Mouse (Mus musculus) macrophage (primary cell): ENCODE results near the gene Fzr1. TPM values are rescaled to one million over a fixed set of nuclear protein-coding genes. Genes with fewer than 3 reads are reported as not detected.

Experiments used
- H3K27ac ChIP-seq: fragments of 350-480 bp; formaldehyde crosslinking; 2 replicates; pipeline ENCODE4 v1.9.0; 2021
- H3K36me3 ChIP-seq: fragments of 350-480 bp; formaldehyde crosslinking; 2 replicates; pipeline ENCODE4 v1.9.0; 2021; ENCODE audit errors: inconsistent target
- H3K4me3 ChIP-seq: fragments of 350-480 bp; formaldehyde crosslinking; 2 replicates; pipeline ENCODE4 v1.9.0; 2021; ENCODE audit errors: inconsistent target
- H3K79me2 ChIP-seq: fragments of 350-480 bp; formaldehyde crosslinking; 2 replicates; pipeline ENCODE4 v1.9.0; 2021; ENCODE audit errors: inconsistent target
- WGBS: methylation state at CpG from one replicate; pipeline ENCODE4 v1.1.7; 2026; ENCODE audit warnings: inconsistent platforms; ENCODE audit not compliant: missing documents; 5-methylcytosine and 5-hydroxymethylcytosine counted together
- polyA plus RNA-seq: library from polyadenylated mRNA; stranded (reverse); fragments of 250-400 nt; gene quantifications from 3 replicates; pipeline ENCODE4 v1.2.4, GENCODE M21; 2018; ENCODE audit warnings: inconsistent platforms

Fzr1 gene
- polyA plus RNA-seq, 1 experiment from 2014 or later = 12.9 TPM

- WGBS = 79% methylated on average over 10 of the region's 10 CpGs
- Histone ChIP-seq H3K27ac (peak overlapping the region; percentile 86), H3K36me3 (peaks cover 32% of the 10 kb centered on the region; the same call in 1 of the 2 replicates), H3K79me2 (peaks cover 71% of the 10 kb centered on the region; the same call in 1 of the 2 replicates), H3K4me3 (no peak overlapping the region)
Observed at GRCm38 (mm10) chr10:81401205-81401520, 22.8 kb upstream of the Fzr1 start.

DNA sequence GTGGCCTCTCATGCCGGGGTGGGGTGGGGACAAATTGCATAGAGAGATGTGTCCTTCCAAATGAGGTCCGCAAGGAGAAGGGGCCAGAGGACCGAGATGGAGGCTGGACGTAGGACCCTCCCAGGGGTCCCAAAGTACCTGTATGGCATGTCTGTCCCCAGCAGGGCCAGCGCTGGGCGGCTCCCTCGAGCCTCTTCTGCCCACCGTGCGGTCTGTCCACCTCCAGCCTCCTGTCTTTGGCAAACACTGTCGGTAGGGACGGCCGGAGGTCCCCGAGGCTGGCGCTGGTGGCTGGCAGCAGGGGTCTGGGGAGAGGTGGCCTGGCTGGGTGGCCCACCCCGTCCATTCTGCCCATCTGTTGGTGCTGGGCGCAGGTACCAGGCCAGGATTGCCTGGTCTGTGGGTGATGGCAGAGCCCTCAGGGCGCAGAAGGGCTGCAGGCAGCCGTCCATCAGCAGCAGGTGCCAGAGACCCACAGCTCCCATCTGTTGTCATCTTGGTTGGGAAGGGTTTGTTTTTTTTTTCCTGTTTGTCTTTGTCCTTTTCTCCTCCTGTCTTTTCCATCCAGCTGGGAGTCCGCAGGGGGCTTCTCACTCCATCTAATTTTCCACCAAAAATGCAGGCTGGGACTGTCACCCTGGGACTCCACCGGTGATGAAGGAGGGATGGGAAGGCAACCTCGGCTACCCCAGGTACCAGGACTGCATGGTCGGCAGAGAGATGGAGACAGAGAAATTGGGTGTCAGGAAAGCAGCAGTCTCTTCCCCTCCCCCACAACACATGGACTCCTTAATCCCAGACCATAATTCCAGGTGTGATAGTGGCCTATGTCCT is 22.3 kb upstream of the Fzr1 start:
- H3K27ac ChIP-seq = peak overlapping the region; percentile 86
- peaks cover 65% of the 10 kb centered on the region; the same call in 1 of the 2 replicates for H3K79me2 ChIP-seq
- H3K36me3 ChIP-seq = peaks cover 32% of the 10 kb centered on the region; the same call in 1 of the 2 replicates
- no peak overlapping the region for H3K4me3 ChIP-seq
- WGBS = 96% methylated on average over 21 of the region's 22 CpGs

DNA sequence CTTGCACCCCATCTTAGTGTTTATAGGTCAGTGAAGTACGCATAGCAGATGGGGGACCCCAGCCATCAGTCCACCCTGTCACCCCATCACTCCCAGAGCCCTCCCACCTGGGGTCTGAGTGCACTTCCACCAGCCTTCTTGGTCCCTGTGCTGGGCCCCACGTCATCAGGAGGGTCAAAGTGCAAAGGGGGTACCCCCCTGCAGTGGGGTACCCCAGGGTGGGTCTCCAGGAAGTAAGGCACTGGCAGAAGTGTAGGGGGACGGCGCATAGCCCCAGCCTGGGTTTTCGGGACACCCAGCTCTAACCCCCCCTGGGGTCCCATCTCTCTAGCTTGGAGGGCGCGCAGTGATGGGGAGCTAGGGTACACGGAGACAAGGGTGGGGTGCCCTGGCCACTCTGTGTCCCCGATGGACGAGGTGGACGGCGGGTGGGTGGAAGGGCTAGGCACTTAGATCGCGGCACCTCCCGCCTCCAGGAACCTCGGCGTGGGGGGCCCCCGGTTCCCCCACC is 21.5 kb upstream of the Fzr1 start:
- peaks cover 60% of the 10 kb centered on the region; the same call in 1 of the 2 replicates for H3K79me2 ChIP-seq
- H3K4me3 ChIP-seq = no peak overlapping the region
- 92% methylated on average over 9 of the region's 18 CpGs for WGBS
- no peak overlapping the region for H3K27ac ChIP-seq
- peaks cover 32% of the 10 kb centered on the region; the same call in 1 of the 2 replicates for H3K36me3 ChIP-seq

GRCm38 (mm10) chr10:81399296-81399695 is 21.0 kb upstream of the Fzr1 start:
- Histone ChIP-seq H3K79me2 (peaks cover 54% of the 10 kb centered on the region; the same call in 1 of the 2 replicates), H3K36me3 (peaks cover 31% of the 10 kb centered on the region; the same call in 1 of the 2 replicates), H3K4me3 (no peak overlapping the region), H3K27ac (no peak overlapping the region)
- 92% methylated on average over 3 of the region's 5 CpGs for WGBS

DNA sequence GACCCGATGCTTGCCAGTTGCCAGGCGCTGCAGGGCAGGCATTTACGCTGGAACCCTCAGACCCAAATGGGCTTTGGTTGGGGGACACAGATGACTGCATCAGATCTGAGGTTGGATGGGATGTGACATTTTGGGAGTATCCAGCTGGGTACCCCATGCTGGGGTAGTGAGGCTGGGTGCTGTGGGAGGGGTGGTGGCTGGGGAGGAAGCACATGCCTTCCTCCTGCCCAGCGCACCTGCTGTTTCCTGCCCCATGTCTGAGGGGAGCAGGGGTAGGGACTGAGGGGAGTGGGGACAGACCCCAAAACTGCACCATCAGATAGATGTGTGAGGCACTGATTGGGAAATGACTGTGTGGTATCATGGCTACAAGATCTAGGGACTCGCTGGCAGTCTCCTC is 18.4 kb upstream of the Fzr1 start:
- Histone ChIP-seq H3K79me2 (peaks cover 43% of the 10 kb centered on the region; the same call in 1 of the 2 replicates), H3K36me3 (peaks cover 21% of the 10 kb centered on the region; the same call in 1 of the 2 replicates), H3K4me3 (no peak overlapping the region), H3K27ac (no peak overlapping the region)
- 82% methylated on average over 5 of the region's 5 CpGs for WGBS

DNA sequence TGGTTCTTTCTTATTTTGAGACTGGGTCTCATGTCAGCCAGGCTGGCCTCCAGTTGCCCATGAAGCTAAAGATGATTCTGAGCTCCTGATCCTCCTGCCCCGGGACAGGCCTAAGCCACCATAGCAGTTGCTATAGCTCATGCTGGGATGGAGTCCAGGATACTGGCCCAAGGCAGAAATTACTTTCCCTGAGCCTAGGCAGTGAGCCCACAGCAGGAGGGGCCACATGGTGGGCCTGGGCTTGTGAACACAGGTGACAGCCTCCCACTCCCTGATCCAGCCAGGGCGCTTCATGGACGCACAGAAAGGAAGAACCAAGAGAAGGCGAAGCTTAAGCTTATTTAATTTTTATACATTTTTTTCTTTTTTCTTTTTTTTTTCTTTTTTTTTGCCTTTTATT is 17.5 kb upstream of the Fzr1 start:
- Histone ChIP-seq H3K79me2 (peaks cover 38% of the 10 kb centered on the region; the same call in 1 of the 2 replicates), H3K4me3 (no peak overlapping the region), H3K27ac (no peak overlapping the region), H3K36me3 (peaks cover 21% of the 10 kb centered on the region; the same call in 1 of the 2 replicates)
- WGBS = 100% methylated on average over 2 of the region's 4 CpGs

- H3K79me2 ChIP-seq = peaks cover 30% of the 10 kb centered on the region; the same call in 1 of the 2 replicates
- 24% methylated on average over 5 of the region's 5 CpGs for WGBS
- peaks cover 21% of the 10 kb centered on the region; the same call in 1 of the 2 replicates for H3K36me3 ChIP-seq
- H3K27ac ChIP-seq = no peak overlapping the region
- no peak overlapping the region for H3K4me3 ChIP-seq
Observed at GRCm38 (mm10) chr10:81395127-81395526, 16.8 kb upstream of the Fzr1 start.

DNA sequence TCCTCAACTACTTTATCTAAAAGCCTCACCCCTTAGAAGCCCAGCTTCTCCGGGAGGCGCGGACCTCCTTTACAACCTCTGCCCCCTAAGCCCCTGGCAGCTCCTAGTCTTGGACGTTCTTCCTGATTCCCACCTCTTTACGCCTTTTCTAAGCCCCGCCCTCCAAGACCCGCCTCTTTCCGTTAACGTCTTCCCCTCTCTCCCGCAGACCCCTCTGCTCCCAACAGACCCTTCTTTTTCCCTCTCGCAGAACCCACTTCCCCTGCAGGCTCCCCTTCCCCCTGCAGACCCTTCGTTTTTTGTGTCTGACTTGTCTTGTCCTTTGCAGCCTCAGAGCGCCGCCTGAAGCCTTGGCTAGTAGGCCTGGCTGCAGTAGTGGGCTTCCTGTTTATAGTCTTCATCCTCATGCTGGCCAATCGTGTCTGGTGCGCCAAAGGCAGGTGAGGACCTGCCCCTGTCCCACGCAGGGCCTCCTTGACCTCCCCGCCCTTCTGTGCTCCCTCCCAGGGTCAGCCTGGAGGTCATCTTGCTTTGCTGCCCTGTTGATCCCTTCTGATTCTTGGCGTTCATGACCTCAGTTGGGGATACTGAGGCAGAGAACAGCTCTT is 15.2 kb upstream of the Fzr1 start:
- WGBS = 12% methylated on average over 18 of the region's 19 CpGs
- Histone ChIP-seq H3K27ac (peak overlapping the region; percentile 48), H3K4me3 (peak overlapping the region; percentile 33)

DNA sequence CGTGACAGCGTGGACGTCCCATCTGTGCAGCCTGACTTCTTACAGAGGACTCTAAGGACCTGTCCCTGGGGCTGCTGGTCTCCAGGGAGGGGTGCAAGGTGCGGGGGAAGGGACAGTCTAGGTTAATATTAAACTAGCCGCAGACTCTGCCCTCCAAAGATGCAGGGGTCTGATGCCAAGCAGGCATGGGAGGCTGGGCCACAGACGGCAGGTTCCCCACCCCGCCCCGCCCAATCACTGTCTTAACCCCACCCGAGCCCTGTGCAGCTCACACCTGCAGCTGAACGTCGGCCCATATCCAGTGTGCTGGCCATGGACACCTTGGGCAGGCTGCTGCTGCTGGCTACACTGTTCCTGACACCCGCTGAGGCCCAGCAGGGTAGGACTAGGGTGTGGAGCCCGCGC is 14.5 kb upstream of the Fzr1 start, which contains the start of gene Smim24:
Gene Smim24, plus strand, starts transcription at position 271 of the 405 bp plus-strand sequence.
- H3K27ac ChIP-seq = peak within 1 kb of the TSS; percentile 48
- peaks cover 7% of the 10 kb centered on the region; the same call in 1 of the 2 replicates for H3K79me2 ChIP-seq
- H3K4me3 ChIP-seq = peak within 1 kb of the TSS; percentile 33
- 74% methylated on average over 10 of the region's 14 CpGs for WGBS
- H3K36me3 ChIP-seq = peaks cover 14% of the 10 kb centered on the region; the same call in 1 of the 2 replicates

More for the DNA sequence above, 15.2 kb upstream of the Fzr1 start:
- Histone ChIP-seq H3K36me3 (peaks cover 11% of the 10 kb centered on the region; the same call in 1 of the 2 replicates), H3K79me2 (peaks cover 15% of the 10 kb centered on the region; the same call in 1 of the 2 replicates)

GRCm38 (mm10) chr10:81392270-81392669 is 14.0 kb upstream of the Fzr1 start:
- Histone ChIP-seq H3K79me2 (peaks cover 4% of the 10 kb centered on the region; the same call in 1 of the 2 replicates), H3K27ac (no peak overlapping the region), H3K36me3 (peaks cover 10% of the 10 kb centered on the region; the same call in 1 of the 2 replicates), H3K4me3 (no peak overlapping the region)
- 97% methylated on average over 6 of the region's 6 CpGs for WGBS

DNA sequence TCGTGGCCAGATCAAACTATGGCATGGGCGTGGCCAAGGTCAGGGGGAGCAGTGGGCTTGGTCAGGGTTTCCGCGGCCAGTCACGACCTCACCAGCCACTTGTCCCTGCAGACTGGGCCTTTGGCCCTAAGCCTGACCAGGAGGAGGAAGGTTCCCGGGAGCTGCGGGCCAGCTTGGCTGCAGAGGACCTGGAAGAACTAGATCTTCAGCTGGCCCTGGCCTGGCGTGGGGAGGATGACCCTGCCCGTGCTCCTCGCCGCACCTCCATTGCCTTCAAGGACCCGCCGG is 12.3 kb upstream of the Fzr1 start:
- Histone ChIP-seq H3K79me2 (peaks cover 19% of the 10 kb centered on the region), H3K4me3 (no peak overlapping the region), H3K27ac (no peak overlapping the region), H3K36me3 (peaks cover 22% of the 10 kb centered on the region; the same call in 1 of the 2 replicates)
- WGBS = 89% methylated on average over 12 of the region's 13 CpGs

DNA sequence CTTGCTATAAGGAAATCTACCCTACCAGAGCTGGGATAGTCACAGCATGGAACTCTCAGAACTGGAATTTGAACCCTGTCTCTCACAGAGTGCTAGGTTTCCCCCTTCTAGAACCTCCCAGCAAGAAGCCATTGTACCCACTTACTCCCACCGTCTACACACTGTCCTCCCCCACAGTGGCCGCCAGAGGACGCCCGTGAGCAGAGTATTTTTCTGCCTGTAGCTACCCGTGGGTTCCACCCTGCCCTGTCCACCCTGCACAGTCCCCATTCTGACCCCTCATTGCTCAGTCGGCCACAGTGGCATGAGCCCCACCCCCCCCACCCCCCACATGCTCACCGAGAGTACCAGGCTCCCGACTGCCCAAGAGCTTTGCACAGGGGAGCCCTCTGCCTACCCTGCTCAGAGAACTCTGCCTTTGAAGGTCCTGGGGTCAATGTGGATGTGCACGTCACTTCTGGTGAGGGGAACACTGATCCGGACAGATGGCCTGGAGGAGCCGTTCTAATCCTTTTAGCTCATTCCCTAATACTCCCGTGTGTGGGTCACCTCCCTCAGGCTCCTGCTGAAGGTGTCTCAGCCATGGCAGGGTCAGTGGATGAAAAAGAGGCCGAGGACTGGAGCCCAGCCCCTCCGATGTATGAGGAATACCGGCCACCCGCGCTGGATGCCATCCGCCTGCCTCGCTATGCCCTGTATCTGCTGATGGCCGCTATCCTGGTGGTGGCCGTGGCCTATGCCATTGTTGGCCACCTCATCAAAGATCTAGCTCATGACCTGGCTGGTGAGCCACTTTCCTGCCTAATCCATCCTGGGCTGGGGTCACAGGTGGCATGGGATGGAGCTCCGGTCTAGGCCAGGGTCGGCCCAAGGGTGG is 11.7 kb upstream of the Fzr1 start:
- 67% methylated on average over 22 of the region's 23 CpGs for WGBS
- Histone ChIP-seq H3K27ac (peak overlapping the region; percentile 41), H3K4me3 (no peak overlapping the region), H3K79me2 (peaks cover 25% of the 10 kb centered on the region), H3K36me3 (peaks cover 22% of the 10 kb centered on the region; the same call in 1 of the 2 replicates)

GRCm38 (mm10) chr10:81389373-81389772 is 11.1 kb upstream of the Fzr1 start:
- Histone ChIP-seq H3K4me3 (no peak overlapping the region), H3K79me2 (peaks cover 32% of the 10 kb centered on the region), H3K36me3 (peaks cover 22% of the 10 kb centered on the region; the same call in 1 of the 2 replicates), H3K27ac (peak overlapping the region; percentile 41)
- WGBS = 71% methylated on average over 3 of the region's 3 CpGs
